Mouse (Mus musculus) stomach, postnatal 0 days (tissue): ENCODE results near the gene 1810055G02Rik.

ENCODE experiments used
- CTCF ChIP-seq: IDR thresholded peaks from 2 replicates; pipeline ENCODE4 v1.5.1; 2016; ENCODE audit warnings: antibody characterized with exemption, low read depth, mild to moderate bottlenecking, moderate library complexity
- EP300 ChIP-seq: optimal IDR thresholded peaks from 2 replicates; pipeline ENCODE3; 2016; ENCODE audit warnings: antibody characterized with exemption

GRCm38 (mm10) chr19:3695006-3695405 lies 13.1 kb upstream of the 1810055G02Rik start:
- TF ChIP-seq CTCF, result no peak
- TF ChIP-seq EP300, result no peak
